Mouse (Mus musculus) heart, embryonic 11.5 days (tissue): ENCODE data around the gene Hacd1. TPM values are rescaled to one million over a fixed set of nuclear protein-coding genes. Genes with fewer than 3 reads are reported as not detected.
"Not testable (repeated sequence)": the region's sequence is repeated elsewhere in the genome, so short reads cannot be mapped to it uniquely, and the experiment has no call there.

Experiments used
- ATAC-seq: fragments of 200-750 bp; cut with Nextera tagmentation; replicated peaks from 2 replicates; pipeline ENCODE4 v1.8.0; 2017; ENCODE audit warnings: moderate library complexity; ENCODE audit not compliant: insufficient number of reproducible peaks, low FRiP score, low TSS enrichment
- H3K27ac ChIP-seq: fragments of 300-500 bp; sonication (generic); 2 replicates; pipeline ENCODE4 v1.5.1; 2014; ENCODE audit warnings: mild to moderate bottlenecking, low read depth, low read length
- H3K27me3 ChIP-seq: fragments of 300-500 bp; sonication (generic); 2 replicates; pipeline ENCODE4 v1.6.1; 2014; ENCODE audit warnings: mild to moderate bottlenecking, low read length, mixed read lengths; ENCODE audit not compliant: control insufficient read depth, insufficient read depth
- H3K36me3 ChIP-seq: fragments of 300-500 bp; sonication (generic); 2 replicates; pipeline ENCODE4 v1.6.1; 2014; ENCODE audit warnings: mild to moderate bottlenecking, low read length, moderate library complexity, mixed read lengths; ENCODE audit not compliant: control insufficient read depth, insufficient read depth
- H3K4me1 ChIP-seq: fragments of 300-500 bp; sonication (generic); 2 replicates; pipeline ENCODE4 v1.6.1; 2014; ENCODE audit warnings: low read length; ENCODE audit not compliant: control insufficient read depth, insufficient read depth
- H3K4me2 ChIP-seq: fragments of 300-500 bp; sonication (generic); 2 replicates; pipeline ENCODE4 v1.6.1; 2014; ENCODE audit warnings: mild to moderate bottlenecking, moderate library complexity
- H3K4me3 ChIP-seq: fragments of 300-500 bp; sonication (generic); 2 replicates; pipeline ENCODE4 v1.5.1; 2014; ENCODE audit warnings: low read depth, low read length
- H3K9ac ChIP-seq: fragments of 300-500 bp; sonication (generic); 2 replicates; pipeline ENCODE4 v1.6.1; 2014; ENCODE audit warnings: mild to moderate bottlenecking, low read depth, low read length, moderate library complexity
- H3K9me3 ChIP-seq: fragments of 300-500 bp; sonication (generic); replicated peaks from 2 replicates; pipeline ENCODE4 v1.6.1; 2016; ENCODE audit warnings: low read length; ENCODE audit not compliant: control insufficient read depth
- WGBS: fragments of 180-500 bp; shearing (Covaris S2); extraction: QIAGEN DNeasy Blood & Tissue Kit; methylation state at CpG from one replicate; pipeline ENCODE4 v1.1.7; 2014; ENCODE audit not compliant: insufficient replicate concordance; 5-methylcytosine and 5-hydroxymethylcytosine counted together
- polyA plus RNA-seq: library from polyadenylated mRNA; unstranded; fragments of >200 nt; fragmentation: Nextera tagmentation; extraction: Ambion mirVana; gene quantifications from 2 replicates; pipeline ENCODE4 v1.2.1, GENCODE M21; 2014

The Hacd1 gene
- 260 and 270 TPM in 2 replicates for polyA plus RNA-seq

GRCm38 (mm10) chr2:14055566-14056331 is at the start of gene Hacd1:
Hacd1 (minus strand) TSS chr2:14056135.
- Histone ChIP-seq H3K4me1 (peaks cover 12% of the 10 kb centered on the region), H3K4me2 (peak within 1 kb of the TSS; percentile 73), H3K9me3 (no peaks in the 10 kb centered on the region), H3K27me3 (no peaks in the 10 kb centered on the region), H3K4me3 (peak within 1 kb of the TSS; percentile 77), H3K27ac (peak within 1 kb of the TSS; percentile 97), H3K9ac (peak within 1 kb of the TSS; percentile 88), H3K36me3 (no peaks in the 10 kb centered on the region)
- peak; percentile 78 for ATAC-seq
- WGBS, result under 1% methylated on average over 86 of the region's 101 CpGs

GRCm38 (mm10) chr2:14103924-14104323 is 48.0 kb upstream of the Hacd1 start:
- Histone ChIP-seq H3K36me3 (0 out of 2 replicates have a peak, but pooled peaks cover 2% of the 10 kb centered on the region), H3K27ac (no peak overlapping the region), H3K9me3 (no peaks in the 10 kb centered on the region), H3K27me3 (no peaks in the 10 kb centered on the region), H3K9ac (no peak overlapping the region), H3K4me3 (no peak overlapping the region), H3K4me1 (0 out of 2 replicates have a peak, but pooled peaks cover 2% of the 10 kb centered on the region), H3K4me2 (no peak overlapping the region)
- ATAC-seq, result no peak
- WGBS, result 93% methylated on average over 1 of the region's 1 CpGs

GRCm38 (mm10) chr2:14102603-14103002 is 46.7 kb upstream of the Hacd1 start:
- no peaks in the 10 kb centered on the region for H3K9me3 ChIP-seq
- H3K36me3 ChIP-seq, result 0 out of 2 replicates have a peak, but pooled peaks cover 2% of the 10 kb centered on the region
- WGBS, result 82% methylated on average over 2 of the region's 2 CpGs
- no peak for ATAC-seq
- H3K4me2 ChIP-seq, result no peak overlapping the region
- no peaks in the 10 kb centered on the region for H3K27me3 ChIP-seq
- H3K4me1 ChIP-seq, result 0 out of 2 replicates have a peak, but pooled peaks cover 2% of the 10 kb centered on the region
- H3K27ac ChIP-seq, result no peak overlapping the region
- no peak overlapping the region for H3K9ac ChIP-seq
- H3K4me3 ChIP-seq, result no peak overlapping the region

GRCm38 (mm10) chr2:14100533-14100932 is 44.6 kb upstream of the Hacd1 start:
- Histone ChIP-seq H3K27ac (no peak overlapping the region), H3K9ac (no peak overlapping the region), H3K36me3 (0 out of 2 replicates have a peak, but pooled peaks cover 2% of the 10 kb centered on the region), H3K4me1 (0 out of 2 replicates have a peak, but pooled peaks cover 2% of the 10 kb centered on the region), H3K27me3 (no peaks in the 10 kb centered on the region), H3K4me2 (no peak overlapping the region), H3K4me3 (no peak overlapping the region), H3K9me3 (no peaks in the 10 kb centered on the region)
- no peak for ATAC-seq

GRCm38 (mm10) chr2:14078527-14078926 is 22.6 kb upstream of the Hacd1 start:
- H3K27me3 ChIP-seq, H3K9me3 ChIP-seq, H3K9ac ChIP-seq, ATAC-seq, H3K36me3 ChIP-seq, H3K27ac ChIP-seq, H3K4me2 ChIP-seq, H3K4me3 ChIP-seq: not testable (repeated sequence)
- WGBS, result 87% methylated on average over 8 of the region's 9 CpGs
- peaks cover 11% of the 10 kb centered on the region for H3K4me1 ChIP-seq

GRCm38 (mm10) chr2:14074221-14074901 is 18.4 kb upstream of the Hacd1 start:
- Histone ChIP-seq H3K27ac (peak overlapping the region; percentile 97), H3K4me2 (peak overlapping the region; percentile 63), H3K9me3 (no peaks in the 10 kb centered on the region), H3K4me3 (peak overlapping the region; percentile 91), H3K9ac (peak overlapping the region; percentile 90), H3K4me1 (peaks cover 11% of the 10 kb centered on the region), H3K36me3 (no peaks in the 10 kb centered on the region), H3K27me3 (no peaks in the 10 kb centered on the region)
- no peak; the same call in 1 of the 2 replicates for ATAC-seq
- WGBS, result under 1% methylated on average over 38 of the region's 38 CpGs

GRCm38 (mm10) chr2:14073362-14074220 is 17.7 kb upstream of the Hacd1 start, which contains the start of gene Stam:
Stam (plus strand) TSS chr2:14074098.
- WGBS, result under 1% methylated on average over 45 of the region's 50 CpGs
- Histone ChIP-seq H3K36me3 (no peaks in the 10 kb centered on the region), H3K9ac (peak within 1 kb of the TSS; percentile 90), H3K4me1 (peaks cover 11% of the 10 kb centered on the region), H3K4me2 (peak within 1 kb of the TSS; percentile 63), H3K4me3 (peak within 1 kb of the TSS; percentile 91), H3K27ac (peak within 1 kb of the TSS; percentile 97), H3K9me3 (no peaks in the 10 kb centered on the region), H3K27me3 (no peaks in the 10 kb centered on the region)
- ATAC-seq, result peak; percentile 96

GRCm38 (mm10) chr2:14073008-14073361 is 17.1 kb upstream of the Hacd1 start:
- H3K4me3 ChIP-seq, result peak overlapping the region; percentile 91
- peak overlapping the region; percentile 63 for H3K4me2 ChIP-seq
- peak overlapping the region; percentile 90 for H3K9ac ChIP-seq
- peaks cover 11% of the 10 kb centered on the region for H3K4me1 ChIP-seq
- no peaks in the 10 kb centered on the region for H3K36me3 ChIP-seq
- ATAC-seq, result no peak
- H3K27ac ChIP-seq, result peak overlapping the region; percentile 97
- no peaks in the 10 kb centered on the region for H3K9me3 ChIP-seq
- WGBS, result 14% methylated on average over 8 of the region's 8 CpGs
- H3K27me3 ChIP-seq, result no peaks in the 10 kb centered on the region
